Mouse (Mus musculus): ENCODE results near the gene Srsf2. TPM values are rescaled to one million over a fixed set of nuclear protein-coding genes. Genes with fewer than 3 reads are reported as not detected.

Gene Srsf2
- total RNA-seq, 1 experiment, result 361 TPM

DNA sequence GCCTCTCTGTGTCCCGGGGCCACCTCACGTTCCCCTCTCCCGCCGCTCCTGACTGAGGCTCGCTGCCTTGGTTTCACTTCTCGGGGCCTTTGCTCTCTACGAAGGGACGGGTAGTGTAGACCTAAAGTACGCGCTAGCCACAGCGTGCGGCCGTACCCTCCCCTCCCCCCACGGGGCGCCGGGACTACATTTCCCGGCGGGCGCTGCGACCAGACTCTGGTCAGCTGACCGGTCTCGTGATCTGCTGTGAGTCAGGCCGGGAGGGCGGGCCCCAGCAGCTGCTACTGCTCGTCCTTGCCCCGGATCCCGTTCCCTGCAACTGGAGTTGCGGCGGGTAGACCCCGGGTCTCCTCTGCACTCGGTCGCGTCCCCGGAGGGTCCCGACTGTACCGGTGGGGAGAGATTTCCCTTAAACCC, 626 bp upstream of the Srsf2 start:
- H3K4me3 ChIP-seq (ENCODE audit: insufficient read depth in 1 of 2, low read depth in 1 of 2, low read length in 2 of 2, poor library complexity in 1 of 2, severe bottlenecking in 1 of 2), result peak overlapping the region; percentile 81 to 94
- TF ChIP-seq HCFC1 (IDR thresholded peaks at IDR 0.05; ENCODE audit: borderline replicate concordance, insufficient read depth, low read length) (peak; percentile 98), CHD2 (IDR thresholded peaks at IDR 0.05; ENCODE audit: low read depth, low read length) (peak; percentile 16; the same call in 1 of the 2 replicates), ZNF384 (IDR thresholded peaks at IDR 0.05; ENCODE audit: low read depth, low read length) (no peak)
- in situ Hi-C loops (cut with MboI; ENCODE audit: low sequenced_read_pairs in 2 of 2, unreplicated experiment in 2 of 2), result no loop called here
- no peaks in the 10 kb centered on the region for H3K4me1 ChIP-seq (ENCODE audit: control insufficient read depth in 2 of 2, insufficient read depth in 2 of 2, low read length in 2 of 2, poor library complexity in 1 of 2)
- peak; percentile 86 for DNase-seq (ENCODE audit: low read depth, low spot score)
- H3K27ac ChIP-seq (ENCODE audit: insufficient read depth, low read depth, low read length, poor library complexity, severe bottlenecking), result peak overlapping the region; percentile 100
- peak overlapping the region; percentile 100 for H3K9ac ChIP-seq (ENCODE audit: insufficient read depth, low read depth, low read length, poor library complexity, severe bottlenecking)
- H3K9me3 ChIP-seq (ENCODE audit: control insufficient read depth, insufficient read depth, low read depth, low read length), result no peaks in the 10 kb centered on the region
- H3K36me3 ChIP-seq (ENCODE audit: control insufficient read depth, insufficient read depth, low read length, poor library complexity, severe bottlenecking), result peaks cover 24% of the 10 kb centered on the region

DNA sequence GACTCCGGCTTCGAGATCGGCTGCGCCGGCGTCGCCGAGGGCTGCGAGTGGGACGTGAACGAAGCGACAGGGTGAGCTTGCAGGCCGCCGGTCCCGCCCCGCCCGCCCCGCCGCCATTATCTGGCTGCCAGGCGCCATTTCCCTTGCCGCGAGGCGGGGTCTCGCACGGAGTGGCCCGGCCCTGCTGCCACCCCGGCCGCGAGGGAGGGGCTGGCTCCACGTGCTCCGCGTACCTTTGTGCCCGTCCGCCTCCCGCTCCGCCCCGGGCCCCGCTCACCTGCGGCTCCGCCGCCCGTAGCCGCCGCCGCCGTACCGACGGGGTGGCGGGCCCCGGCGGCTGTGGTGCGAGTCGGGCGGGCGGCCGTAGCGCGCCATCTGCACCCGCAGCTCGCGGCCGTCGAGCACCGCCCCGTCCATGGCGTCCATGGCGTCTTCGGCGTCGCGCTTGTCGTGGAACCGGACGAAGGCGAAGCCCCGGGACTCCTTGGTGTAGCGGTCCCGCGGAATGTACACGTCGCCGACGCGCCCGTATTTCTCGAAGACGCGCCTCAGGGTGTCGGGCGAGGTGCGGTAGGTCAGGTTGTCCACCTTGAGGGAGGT, 503 bp downstream of the Srsf2 start, which contains the start of gene Mfsd11:
Gene Mfsd11 (plus strand): TSS at position 150 of the 600 bp plus-strand sequence.
- H3K36me3 ChIP-seq (ENCODE audit: control insufficient read depth, insufficient read depth, low read length, poor library complexity, severe bottlenecking), result peaks cover 27% of the 10 kb centered on the region
- H3K4me3 ChIP-seq (ENCODE audit: insufficient read depth in 1 of 2, low read depth in 1 of 2, low read length in 2 of 2, poor library complexity in 1 of 2, severe bottlenecking in 1 of 2), result peak within 1 kb of the TSS; percentile 81 to 94
- TF ChIP-seq MAFK (IDR thresholded peaks at IDR 0.05; ENCODE audit: insufficient read depth, low read depth, low read length), result no peak
- peak within 1 kb of the TSS; percentile 100 for H3K27ac ChIP-seq (ENCODE audit: insufficient read depth, low read depth, low read length, poor library complexity, severe bottlenecking)
- in situ Hi-C loops (cut with MboI; ENCODE audit: low sequenced_read_pairs in 2 of 2, unreplicated experiment in 2 of 2), result no loop called here
- no peaks in the 10 kb centered on the region for H3K4me1 ChIP-seq (ENCODE audit: control insufficient read depth in 2 of 2, insufficient read depth in 2 of 2, low read length in 2 of 2, poor library complexity in 1 of 2)
- H3K9ac ChIP-seq (ENCODE audit: insufficient read depth, low read depth, low read length, poor library complexity, severe bottlenecking), result peak within 1 kb of the TSS; percentile 100
- H3K9me3 ChIP-seq (ENCODE audit: control insufficient read depth, insufficient read depth, low read depth, low read length), result no peaks in the 10 kb centered on the region
- DNase-seq (ENCODE audit: low read depth, low spot score), result no peak

DNA sequence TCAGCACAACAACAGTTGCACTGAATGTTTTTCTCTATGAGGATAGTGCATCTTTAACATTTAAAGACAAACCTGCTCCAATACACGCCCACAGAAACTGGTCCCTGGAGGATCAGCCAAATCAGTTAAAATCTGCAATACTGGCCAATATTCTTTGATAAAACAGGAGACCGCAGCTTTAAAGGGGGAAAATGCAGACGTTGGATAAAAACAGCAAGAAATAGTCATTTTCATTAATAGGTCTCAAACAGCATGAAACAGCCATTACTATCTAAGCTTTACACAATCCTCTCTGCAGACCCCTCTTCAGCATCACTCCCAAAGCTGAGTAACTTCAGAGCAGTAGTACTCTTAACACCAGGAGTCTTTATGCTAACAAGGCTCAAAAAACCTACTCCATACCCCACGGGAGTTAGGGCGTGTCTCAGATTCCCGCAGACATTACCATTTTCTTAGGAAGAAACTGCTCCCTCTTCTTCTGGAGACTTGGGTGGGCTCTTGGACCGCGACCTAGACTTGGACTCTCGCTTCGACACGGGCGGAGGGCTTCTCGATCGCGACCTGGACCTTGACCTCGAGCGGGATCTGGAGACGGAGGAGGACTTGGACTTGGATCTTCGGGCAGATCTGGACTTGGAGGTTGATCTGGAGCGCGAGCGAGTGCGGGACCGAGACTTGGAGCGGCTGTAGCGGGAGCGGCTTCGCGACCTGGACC, 1.2 kb downstream of the Srsf2 start:
- Histone ChIP-seq H3K27ac (ENCODE audit: insufficient read depth, low read depth, low read length, poor library complexity, severe bottlenecking) (peak overlapping the region; percentile 91), H3K4me1 (ENCODE audit: control insufficient read depth in 2 of 2, insufficient read depth in 2 of 2, low read length in 2 of 2, poor library complexity in 1 of 2) (no peaks in the 10 kb centered on the region), H3K9me3 (ENCODE audit: control insufficient read depth, insufficient read depth, low read depth, low read length) (no peaks in the 10 kb centered on the region), H3K4me3 (ENCODE audit: insufficient read depth in 1 of 2, low read depth in 1 of 2, low read length in 2 of 2, poor library complexity in 1 of 2, severe bottlenecking in 1 of 2) (peak overlapping the region; percentile 81 to 94), H3K36me3 (ENCODE audit: control insufficient read depth, insufficient read depth, low read length, poor library complexity, severe bottlenecking) (peaks cover 27% of the 10 kb centered on the region), H3K9ac (ENCODE audit: insufficient read depth, low read depth, low read length, poor library complexity, severe bottlenecking) (peak overlapping the region; percentile 98)
- in situ Hi-C loops (cut with MboI; ENCODE audit: low sequenced_read_pairs in 2 of 2, unreplicated experiment in 2 of 2), result no loop called here
- DNase-seq (ENCODE audit: low read depth, low spot score), result no peak
- TF ChIP-seq CHD2 (IDR thresholded peaks at IDR 0.05; ENCODE audit: low read depth, low read length) (no peak; the same call in 1 of the 2 replicates), MAFK (IDR thresholded peaks at IDR 0.05; ENCODE audit: insufficient read depth, low read depth, low read length) (no peak; the same call in 1 of the 2 replicates), HCFC1 (IDR thresholded peaks at IDR 0.05; ENCODE audit: borderline replicate concordance, insufficient read depth, low read length) (0 out of 2 replicates have a peak, but pooled peaks have one; percentile 30), ZC3H11A (IDR thresholded peaks at IDR 0.05; ENCODE audit: borderline replicate concordance, low read depth, low read length) (no peak)

DNA sequence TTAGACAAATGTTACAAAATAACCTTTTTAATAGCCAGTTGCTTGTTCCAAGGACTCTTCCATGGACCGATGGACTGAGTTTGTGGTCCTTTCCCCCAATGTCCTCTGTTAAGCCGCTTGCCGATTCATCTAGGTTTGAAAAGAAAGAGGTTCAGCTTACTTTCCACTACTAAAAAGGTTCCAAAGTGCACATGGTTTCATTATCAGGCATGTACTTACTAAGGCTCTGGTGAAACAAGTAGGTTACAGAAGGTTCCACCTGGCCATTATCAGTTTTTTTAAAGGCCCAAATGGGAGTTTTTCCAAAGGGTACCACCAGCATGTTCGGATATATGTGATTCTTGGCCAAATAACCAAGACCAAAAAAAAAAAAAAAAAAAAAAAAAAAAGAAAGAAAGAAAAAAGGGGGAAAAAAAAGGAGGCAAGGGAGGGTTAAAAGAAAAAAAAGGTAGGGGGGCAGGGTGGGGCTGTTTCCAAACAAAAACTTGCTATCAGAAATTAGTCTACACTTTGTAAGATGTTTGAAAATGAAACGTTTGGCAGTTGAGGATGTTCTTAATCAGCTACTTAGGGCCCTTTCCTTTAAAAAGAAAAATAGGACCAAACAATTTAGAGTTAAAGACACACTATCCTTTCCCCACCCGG, 1.9 kb downstream of the Srsf2 start:
- H3K9ac ChIP-seq (ENCODE audit: insufficient read depth, low read depth, low read length, poor library complexity, severe bottlenecking), result peak overlapping the region; percentile 98; the same call in 1 of the 2 replicates
- no peak overlapping the region; the same call in 1 of the 2 replicates for H3K27ac ChIP-seq (ENCODE audit: insufficient read depth, low read depth, low read length, poor library complexity, severe bottlenecking)
- DNase-seq (ENCODE audit: low read depth, low spot score), result no peak
- in situ Hi-C loops (cut with MboI; ENCODE audit: low sequenced_read_pairs in 2 of 2, unreplicated experiment in 2 of 2), result no loop called here
- H3K36me3 ChIP-seq (ENCODE audit: control insufficient read depth, insufficient read depth, low read length, poor library complexity, severe bottlenecking), result peaks cover 27% of the 10 kb centered on the region
- H3K4me3 ChIP-seq (ENCODE audit: insufficient read depth in 1 of 2, low read depth in 1 of 2, low read length in 2 of 2, poor library complexity in 1 of 2, severe bottlenecking in 1 of 2), result peak overlapping the region; percentile 81 to 94
- no peaks in the 10 kb centered on the region for H3K4me1 ChIP-seq (ENCODE audit: control insufficient read depth in 2 of 2, insufficient read depth in 2 of 2, low read length in 2 of 2, poor library complexity in 1 of 2)
- H3K9me3 ChIP-seq (ENCODE audit: control insufficient read depth, insufficient read depth, low read depth, low read length), result no peaks in the 10 kb centered on the region
- no peak for TF ChIP-seq CHD2 (IDR thresholded peaks at IDR 0.05; ENCODE audit: low read depth, low read length)
- no peak for TF ChIP-seq MAFK (IDR thresholded peaks at IDR 0.05; ENCODE audit: insufficient read depth, low read depth, low read length)
- no peak for TF ChIP-seq ZC3H11A (IDR thresholded peaks at IDR 0.05; ENCODE audit: borderline replicate concordance, low read depth, low read length)
- TF ChIP-seq ZNF384 (IDR thresholded peaks at IDR 0.05; ENCODE audit: low read depth, low read length), result peak; percentile 13; the same call in 1 of the 2 replicates

Measured in ES-E14 (cell line).